Mouse (Mus musculus): ENCODE measurements around the gene Tgm3. TPM values are rescaled to one million over a fixed set of nuclear protein-coding genes. Genes with fewer than 3 reads are reported as not detected.
A peak's percentile ranks its signal among the peaks of the same experiment; 100 is the strongest.

Gene Tgm3
- polyA plus RNA-seq, 1 experiment from 2014 or later: not detected

GRCm38 (mm10) chr2:130040190-130040886, 28.2 kb downstream of the Tgm3 start:
- DNase-seq (ENCODE audit: low spot score): no peak
- WGBS: 87% methylated on average over 6 of the region's 6 CpGs
- Histone ChIP-seq H3K9me3 (replicated peaks; ENCODE audit: control insufficient read depth, low read length) (no peaks in the 10 kb centered on the region), H3K36me3 (ENCODE audit: control insufficient read depth, insufficient read depth, low read length) (no peaks in the 10 kb centered on the region), H3K4me1 (ENCODE audit: control insufficient read depth, insufficient read depth, low read length) (no peaks in the 10 kb centered on the region), H3K9ac (ENCODE audit: low read length) (no peak overlapping the region), H3K27ac (ENCODE audit: low read depth, low read length) (no peak overlapping the region), H3K4me2 (ENCODE audit: low read length) (no peak overlapping the region), H3K27me3 (replicated peaks; ENCODE audit: control insufficient read depth, insufficient read depth, low read length) (no peaks in the 10 kb centered on the region), H3K4me3 (ENCODE audit: low read depth, low read length) (no peak overlapping the region)
- ATAC-seq: no peak

GRCm38 (mm10) chr2:130043835-130044234, 31.7 kb downstream of the Tgm3 start:
- H3K9me3 ChIP-seq (replicated peaks; ENCODE audit: control insufficient read depth, low read length): no peaks in the 10 kb centered on the region
- DNase-seq (ENCODE audit: low spot score) (no peak), ATAC-seq (no peak)
- WGBS: 91% methylated on average over 4 of the region's 4 CpGs
- no peaks in the 10 kb centered on the region for H3K36me3 ChIP-seq (ENCODE audit: control insufficient read depth, insufficient read depth, low read length)
- H3K4me3 ChIP-seq (ENCODE audit: low read depth, low read length): no peak overlapping the region
- no peak overlapping the region for H3K4me2 ChIP-seq (ENCODE audit: low read length)
- no peak overlapping the region for H3K27ac ChIP-seq (ENCODE audit: low read depth, low read length)
- no peaks in the 10 kb centered on the region for H3K4me1 ChIP-seq (ENCODE audit: control insufficient read depth, insufficient read depth, low read length)
- no peak overlapping the region for H3K9ac ChIP-seq (ENCODE audit: low read length)
- no peaks in the 10 kb centered on the region for H3K27me3 ChIP-seq (replicated peaks; ENCODE audit: control insufficient read depth, insufficient read depth, low read length)

- H3K36me3 ChIP-seq (ENCODE audit: control insufficient read depth, insufficient read depth, low read length): no peaks in the 10 kb centered on the region
- no peaks in the 10 kb centered on the region for H3K27me3 ChIP-seq (replicated peaks; ENCODE audit: control insufficient read depth, insufficient read depth, low read length)
- DNase-seq (ENCODE audit: low spot score) (no peak), ATAC-seq (no peak)
- H3K4me3 ChIP-seq (ENCODE audit: low read depth, low read length): no peak overlapping the region
- 84% methylated on average over 13 of the region's 13 CpGs for WGBS
- H3K27ac ChIP-seq (ENCODE audit: low read depth, low read length): no peak overlapping the region
- no peaks in the 10 kb centered on the region for H3K4me1 ChIP-seq (ENCODE audit: control insufficient read depth, insufficient read depth, low read length)
- no peak overlapping the region for H3K9ac ChIP-seq (ENCODE audit: low read length)
- no peaks in the 10 kb centered on the region for H3K9me3 ChIP-seq (replicated peaks; ENCODE audit: control insufficient read depth, low read length)
- no peak overlapping the region for H3K4me2 ChIP-seq (ENCODE audit: low read length)
These were observed 35.8 kb downstream of the Tgm3 start for GRCm38 (mm10) chr2:130047923-130048440.

GRCm38 (mm10) chr2:130048792-130049191, 36.6 kb downstream of the Tgm3 start:
- no peaks in the 10 kb centered on the region for H3K9me3 ChIP-seq (replicated peaks; ENCODE audit: control insufficient read depth, low read length)
- H3K4me2 ChIP-seq (ENCODE audit: low read length): no peak overlapping the region
- no peaks in the 10 kb centered on the region for H3K36me3 ChIP-seq (ENCODE audit: control insufficient read depth, insufficient read depth, low read length)
- no peaks in the 10 kb centered on the region for H3K4me1 ChIP-seq (ENCODE audit: control insufficient read depth, insufficient read depth, low read length)
- no peak overlapping the region for H3K4me3 ChIP-seq (ENCODE audit: low read depth, low read length)
- no peaks in the 10 kb centered on the region for H3K27me3 ChIP-seq (replicated peaks; ENCODE audit: control insufficient read depth, insufficient read depth, low read length)
- no peak for ATAC-seq
- no peak overlapping the region for H3K27ac ChIP-seq (ENCODE audit: low read depth, low read length)
- 90% methylated on average over 6 of the region's 6 CpGs for WGBS
- no peak overlapping the region for H3K9ac ChIP-seq (ENCODE audit: low read length)
- DNase-seq (ENCODE audit: low spot score): no peak

- no peaks in the 10 kb centered on the region for H3K36me3 ChIP-seq (ENCODE audit: control insufficient read depth, insufficient read depth, low read length)
- 0 out of 2 replicates have a peak, but pooled peaks have one; percentile 42 for ATAC-seq
- no peak overlapping the region for H3K9ac ChIP-seq (ENCODE audit: low read length)
- no peak overlapping the region for H3K27ac ChIP-seq (ENCODE audit: low read depth, low read length)
- H3K9me3 ChIP-seq (replicated peaks; ENCODE audit: control insufficient read depth, low read length): no peaks in the 10 kb centered on the region
- no peaks in the 10 kb centered on the region for H3K4me1 ChIP-seq (ENCODE audit: control insufficient read depth, insufficient read depth, low read length)
- WGBS: 57% methylated on average over 1 of the region's 1 CpGs
- H3K4me3 ChIP-seq (ENCODE audit: low read depth, low read length): no peak overlapping the region
- H3K27me3 ChIP-seq (replicated peaks; ENCODE audit: control insufficient read depth, insufficient read depth, low read length): no peaks in the 10 kb centered on the region
- no peak overlapping the region for H3K4me2 ChIP-seq (ENCODE audit: low read length)
- peak; percentile 73 for DNase-seq (ENCODE audit: low spot score)
These were observed 46.0 kb downstream of the Tgm3 start for GRCm38 (mm10) chr2:130058149-130058548.

GRCm38 (mm10) chr2:130068228-130068627, 56.1 kb downstream of the Tgm3 start:
- Histone ChIP-seq H3K27me3 (replicated peaks; ENCODE audit: control insufficient read depth, insufficient read depth, low read length) (no peaks in the 10 kb centered on the region), H3K4me2 (ENCODE audit: low read length) (no peak overlapping the region), H3K4me1 (ENCODE audit: control insufficient read depth, insufficient read depth, low read length) (no peaks in the 10 kb centered on the region), H3K27ac (ENCODE audit: low read depth, low read length) (no peak overlapping the region), H3K4me3 (ENCODE audit: low read depth, low read length) (no peak overlapping the region), H3K9ac (ENCODE audit: low read length) (no peak overlapping the region), H3K9me3 (replicated peaks; ENCODE audit: control insufficient read depth, low read length) (no peaks in the 10 kb centered on the region), H3K36me3 (ENCODE audit: control insufficient read depth, insufficient read depth, low read length) (no peaks in the 10 kb centered on the region)
- peak; percentile 32; the same call in 1 of the 2 replicates for ATAC-seq
- DNase-seq (ENCODE audit: low spot score): peak; percentile 71
- 22% methylated on average over 3 of the region's 3 CpGs for WGBS

GRCm38 (mm10) chr2:130070396-130070795, 58.2 kb downstream of the Tgm3 start:
- Histone ChIP-seq H3K4me2 (ENCODE audit: low read length) (no peak overlapping the region), H3K27me3 (replicated peaks; ENCODE audit: control insufficient read depth, insufficient read depth, low read length) (no peaks in the 10 kb centered on the region), H3K4me1 (ENCODE audit: control insufficient read depth, insufficient read depth, low read length) (no peaks in the 10 kb centered on the region), H3K27ac (ENCODE audit: low read depth, low read length) (no peak overlapping the region), H3K36me3 (ENCODE audit: control insufficient read depth, insufficient read depth, low read length) (no peaks in the 10 kb centered on the region), H3K9me3 (replicated peaks; ENCODE audit: control insufficient read depth, low read length) (no peaks in the 10 kb centered on the region), H3K9ac (ENCODE audit: low read length) (no peak overlapping the region), H3K4me3 (ENCODE audit: low read depth, low read length) (no peak overlapping the region)
- 81% methylated on average over 2 of the region's 2 CpGs for WGBS
- ATAC-seq (no peak), DNase-seq (ENCODE audit: low spot score) (no peak)

Small RNA genes lying within 50 kb of the gene (microRNA-seq; reads per million reads assigned to microRNA genes)
- gene Mir6339: not detected

Other genes with a start within 250 kb of the Tgm3 start
- gene Stk35, start 211.8 kb upstream of the Tgm3 start, polyA plus RNA-seq (2014; fragmentation: Nextera tagmentation; extraction: Ambion mirVana): 8.6 and 9.6 TPM in 2 replicates
- gene Tgm6, start 100.1 kb downstream of the Tgm3 start, polyA plus RNA-seq (2014; fragmentation: Nextera tagmentation; extraction: Ambion mirVana): 0.17 and 0.21 TPM in 2 replicates
- 532 and 571 TPM in 2 replicates for gene Snrpb, start 167.1 kb downstream of the Tgm3 start, polyA plus RNA-seq (2014; fragmentation: Nextera tagmentation; extraction: Ambion mirVana)
- not detected in 2 replicates for gene Tmc2, start 182.8 kb downstream of the Tgm3 start, polyA plus RNA-seq (2014; fragmentation: Nextera tagmentation; extraction: Ambion mirVana)